Mouse (Mus musculus): ENCODE results near the gene Mpv17.

Mpv17 gene

GRCm38 (mm10) chr5:31154152-31154553 is at the start of gene Mpv17:
Gene Mpv17, minus strand, starts transcription at chr5:31154251.
- CTCF ChIA-PET, result no interaction called here

- CTCF ChIA-PET, result no interaction called here
Measured at GRCm38 (mm10) chr5:31202933-31203332, 48.9 kb upstream of the Mpv17 start.

DNA sequence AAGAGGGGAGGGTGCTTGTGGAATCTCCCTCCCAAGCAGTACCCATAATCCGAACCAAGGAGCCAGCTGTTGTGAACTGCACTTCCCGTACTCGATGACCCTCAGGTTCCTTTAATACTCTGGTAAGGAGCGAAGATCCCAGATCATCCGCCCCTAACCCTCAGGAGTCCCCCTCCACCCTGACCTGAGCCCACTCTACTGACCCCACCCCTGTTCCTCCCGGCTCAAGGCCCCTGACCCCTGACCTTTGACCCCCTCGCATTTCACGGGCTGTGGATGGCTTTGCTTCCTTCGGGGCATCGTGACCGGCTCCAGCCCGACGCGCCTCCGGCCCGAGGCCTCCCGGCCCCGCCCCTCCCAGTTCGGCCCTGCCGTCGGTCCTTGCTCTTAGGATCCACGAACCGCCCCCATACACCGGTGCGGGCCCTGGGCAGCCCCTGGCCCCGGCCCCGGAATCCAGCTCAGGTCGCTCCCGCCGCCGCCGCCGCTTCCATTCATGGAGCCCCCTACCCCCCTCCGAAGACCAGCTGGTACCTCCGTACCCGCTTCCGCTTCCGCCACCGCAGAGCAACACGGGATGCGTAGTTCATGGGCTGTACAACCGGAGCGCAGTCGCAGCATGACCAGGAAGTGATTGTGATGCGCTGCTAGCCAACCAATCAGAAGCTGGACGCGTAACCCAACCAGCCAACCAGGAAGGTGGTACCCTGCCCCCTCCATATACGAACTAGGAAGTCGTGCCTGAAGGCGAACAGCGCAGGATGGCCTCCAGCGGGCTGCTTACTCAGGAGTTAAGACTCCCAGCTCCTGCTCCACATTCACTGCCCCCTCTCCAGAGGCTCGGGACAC is 47.9 kb upstream of the Mpv17 start, which contains the start of gene Zfp513:
Gene Zfp513 (minus strand): TSS at position 562 of the 849 bp plus-strand sequence.
- CTCF ChIA-PET, result no interaction called here

- CTCF ChIA-PET, result no interaction called here
Measured at GRCm38 (mm10) chr5:31201042-31201741, 47.1 kb upstream of the Mpv17 start.

- CTCF ChIA-PET, result no interaction called here
Measured at GRCm38 (mm10) chr5:31200327-31200768, 46.3 kb upstream of the Mpv17 start.

DNA sequence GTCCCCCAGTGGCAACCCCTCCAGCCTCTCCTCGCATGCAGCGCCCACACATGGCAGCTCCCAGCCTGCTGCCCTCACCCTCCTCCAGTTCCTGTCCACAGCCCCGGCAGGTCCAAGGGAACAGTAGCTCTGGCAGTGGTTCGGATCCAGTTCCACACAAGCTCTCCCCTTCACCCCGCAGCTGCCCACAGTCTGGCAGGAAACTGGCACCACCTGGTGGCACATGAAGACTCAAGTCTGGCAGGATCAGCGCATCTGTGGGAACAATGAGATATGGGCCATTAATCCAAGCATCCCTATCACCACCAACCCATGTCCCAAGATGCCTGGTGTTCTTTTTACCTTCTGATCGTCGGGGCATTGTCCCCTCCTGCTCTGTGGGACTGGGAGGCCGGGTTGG is 45.8 kb upstream of the Mpv17 start:
- CTCF ChIA-PET, result no interaction called here

GRCm38 (mm10) chr5:31199321-31199892 is 45.4 kb upstream of the Mpv17 start:
- CTCF ChIA-PET, result no interaction called here

DNA sequence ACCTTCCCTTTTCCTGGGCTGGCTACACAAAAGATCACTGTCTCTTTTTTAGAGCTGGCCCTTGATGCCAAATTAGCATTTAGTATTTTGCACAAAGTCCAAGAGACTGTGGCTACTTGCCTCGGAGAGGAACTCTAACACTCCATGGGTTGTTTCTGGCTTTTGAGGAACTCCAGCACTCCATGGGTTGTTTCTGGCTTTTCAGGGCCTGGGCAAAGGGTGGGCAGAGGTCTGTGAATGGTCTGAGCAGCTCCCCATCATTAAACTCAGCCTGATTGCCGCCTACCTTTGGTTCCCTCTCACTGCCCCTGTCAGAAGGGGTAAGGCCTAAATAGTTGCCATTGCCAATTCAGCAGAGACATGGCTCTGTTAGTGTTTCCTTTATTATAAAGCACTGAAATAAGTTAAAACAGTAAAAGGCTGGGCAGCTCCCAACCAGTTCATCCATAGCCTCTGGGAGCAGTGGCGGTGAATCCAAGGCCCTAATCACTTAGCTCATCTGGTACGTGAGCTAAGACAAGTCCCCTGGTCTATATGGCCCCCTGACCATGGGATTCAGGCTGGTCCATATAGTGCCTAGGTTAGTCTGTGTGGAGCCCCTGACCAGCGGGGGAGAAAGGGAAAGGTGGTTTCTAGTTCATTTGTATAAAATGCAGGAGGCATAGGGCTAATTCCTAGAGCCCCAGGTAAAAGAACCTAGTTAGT is 44.7 kb upstream of the Mpv17 start:
- CTCF ChIA-PET, result no interaction called here

DNA sequence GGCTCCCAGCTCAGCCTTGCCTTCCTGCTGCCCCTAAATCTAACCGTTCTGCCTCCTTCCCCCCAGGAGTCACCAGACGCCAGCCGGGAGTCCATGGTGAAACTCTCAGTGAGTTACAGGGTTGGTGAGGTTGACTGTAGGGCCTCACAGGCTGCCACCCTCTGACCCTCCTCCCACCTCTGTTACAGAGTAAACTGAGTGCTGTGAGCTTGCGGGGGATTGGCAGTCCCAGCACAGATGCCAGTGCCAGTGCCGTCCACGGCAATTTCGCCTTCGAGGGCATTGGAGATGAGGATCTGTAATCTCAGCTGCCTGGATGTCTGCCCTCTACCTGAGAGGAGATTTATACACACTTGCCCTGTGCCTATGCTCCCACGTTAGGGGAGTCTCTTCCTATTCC is 44.1 kb upstream of the Mpv17 start:
- CTCF ChIA-PET, result no interaction called here

- CTCF ChIA-PET, result no interaction called here
Measured at GRCm38 (mm10) chr5:31197072-31197471, 43.0 kb upstream of the Mpv17 start.

GRCm38 (mm10) chr5:31196207-31196606 is 42.2 kb upstream of the Mpv17 start:
- CTCF ChIA-PET, result no interaction called here

DNA sequence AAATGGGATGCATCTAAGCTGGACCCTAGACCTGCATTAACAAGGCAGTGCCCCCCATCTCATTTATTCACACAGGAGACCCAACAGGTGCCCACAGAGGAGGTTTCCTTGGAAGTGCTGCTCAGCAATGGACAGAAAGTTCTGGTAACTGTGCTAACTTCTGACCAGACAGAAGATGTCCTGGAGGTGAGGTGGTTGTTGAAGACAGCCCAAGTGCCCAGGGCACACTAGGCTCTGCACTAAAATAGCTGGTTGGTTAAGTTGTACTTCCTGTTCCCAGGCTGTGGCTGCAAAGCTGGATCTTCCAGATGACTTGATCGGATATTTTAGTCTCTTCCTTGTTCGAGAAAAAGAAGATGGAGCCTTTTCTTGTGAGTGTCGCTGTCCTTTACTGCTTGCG is 41.6 kb upstream of the Mpv17 start:
- CTCF ChIA-PET, result interaction anchor here (0.6 kb wide), 2 partner anchors 35 to 1563 kb away, joined by 3 read pairs; no protein-coding TSS in a partner anchor

GRCm38 (mm10) chr5:31194486-31195485 is 40.7 kb upstream of the Mpv17 start:
- CTCF ChIA-PET, result interaction anchor here (0.5 to 0.6 kb wide), 2 partner anchors 485 to 1564 kb away, joined by 3 read pairs; no protein-coding TSS in a partner anchor

- CTCF ChIA-PET, result no interaction called here
Measured at GRCm38 (mm10) chr5:31193631-31194281, 39.7 kb upstream of the Mpv17 start.

- CTCF ChIA-PET, result interaction anchor here (0.8 kb wide), 1 partner anchor 134 kb away, joined by 3 read pairs; no protein-coding TSS in a partner anchor
Measured at GRCm38 (mm10) chr5:31192939-31193630, 39.0 kb upstream of the Mpv17 start, which contains the start of the genes Snx17 and Eif2b4. Gene Snx17, plus strand, starts transcription at chr5:31193227. Gene Eif2b4, minus strand, starts transcription at chr5:31193430.

- CTCF ChIA-PET, result interaction anchor here (0.8 kb wide), 1 partner anchor 135 kb away, joined by 3 read pairs; no protein-coding TSS in a partner anchor
Measured at GRCm38 (mm10) chr5:31192045-31192938, 38.2 kb upstream of the Mpv17 start.

DNA sequence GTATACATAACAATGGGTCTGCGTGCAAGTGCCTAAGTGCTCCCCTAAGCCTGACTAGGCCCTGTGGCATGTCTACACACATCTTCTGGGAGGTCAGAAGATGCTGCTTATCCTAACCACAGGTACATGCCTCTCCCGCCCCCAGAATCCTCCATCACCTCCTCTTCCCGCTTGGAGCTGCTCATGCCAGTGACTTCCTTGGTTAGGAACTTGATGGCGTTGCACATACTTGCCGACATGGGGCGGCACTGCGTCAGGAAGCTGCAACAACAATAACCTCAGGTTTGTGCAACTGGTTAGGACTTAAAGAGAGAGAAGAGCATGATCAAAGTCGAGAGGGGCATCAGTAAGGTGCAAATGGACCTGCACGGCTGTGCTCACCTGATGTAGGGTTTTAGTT is 36.1 kb upstream of the Mpv17 start:
- CTCF ChIA-PET, result interaction anchor here (0.6 kb wide), 1 partner anchor 26 kb away, joined by 3 read pairs; no protein-coding TSS in a partner anchor

Measured in spleen, embryonic (tissue).